17 mouse cellular contexts compared by ENCODE assay signal in genomic region chr1:162931310-162931875, GRCm38 (mm10). TPM values are rescaled to one million over a fixed set of nuclear protein-coding genes. Genes with fewer than 3 reads are reported as not detected.
DNase-seq lines count a peak whose midpoint lies in the region; ATAC-seq and TF ChIP-seq lines count a peak whose summit lies in the region.
"Had no signal": no experiment of that assay in that cellular context is flagged by ENCODE, and none has a peak within 500 bp of the region (broad histone marks: within the 10 kb centered on the region; RNA-seq: fewer than 3 reads in every experiment).

No protein-coding gene starts in this region.

- no peak overlapping the region for H3K4me3 ChIP-seq in heart, embryonic 10.5 days
- H3K4me3 ChIP-seq in left cerebral cortex, adult 2 months: no peak overlapping the region
- no peak overlapping the region for H3K4me3 ChIP-seq in heart, postnatal 0 days (ENCODE audit: low read depth, low read length)
- H3K4me3 ChIP-seq in small intestine, adult 2 months (ENCODE audit: low read depth, low read length): no peak overlapping the region
- H3K4me3 ChIP-seq in limb, embryonic 10.5 days: no peak overlapping the region
- H3K4me3 ChIP-seq: hindbrain, embryonic 12.5 days; limb, embryonic 12.5 days; neural tube, embryonic 13.5 days had no signal

- ATAC-seq in heart, postnatal 0 days (ENCODE audit: insufficient read depth, low read depth): 0 out of 2 replicates have a peak, but pooled peaks have one; percentile 17
- ATAC-seq: intestine, embryonic 16.5 days had no signal

- no peak for TF ChIP-seq POLR2A in small intestine, adult 2 months (IDR thresholded peaks at IDR 0.05; ENCODE audit: low read depth, low read length)

- no peak overlapping the region for H3K4me2 ChIP-seq in heart, postnatal 0 days (ENCODE audit: low read depth, low read length)
- H3K4me2 ChIP-seq: hindbrain, embryonic 12.5 days; limb, embryonic 12.5 days; neural tube, embryonic 13.5 days had no signal

- no peak overlapping the region for H3K27ac ChIP-seq in heart, embryonic 10.5 days
- H3K27ac ChIP-seq in left cerebral cortex, adult 2 months: peak overlapping the region; percentile 55
- peak overlapping the region; percentile 46; the same call in 1 of the 2 replicates for H3K27ac ChIP-seq in heart, postnatal 0 days (ENCODE audit: low read depth)
- peak overlapping the region; percentile 30 for H3K27ac ChIP-seq in small intestine, adult 2 months (ENCODE audit: insufficient read depth, low read depth, low read length)
- no peak overlapping the region for H3K27ac ChIP-seq in limb, embryonic 10.5 days
- H3K27ac ChIP-seq: hindbrain, embryonic 12.5 days; limb, embryonic 12.5 days; neural tube, embryonic 13.5 days had no signal

- intact Hi-C loops in left cerebral cortex, adult 2 months (cut with DNase I): no loop called here

- no peaks in the 10 kb centered on the region for H3K27me3 ChIP-seq in heart, embryonic 10.5 days (ENCODE audit: insufficient read depth, poor library complexity, severe bottlenecking)
- no peaks in the 10 kb centered on the region for H3K27me3 ChIP-seq in heart, postnatal 0 days (ENCODE audit: control insufficient read depth, insufficient read depth, low read length)
- H3K27me3 ChIP-seq in small intestine, adult 2 months (ENCODE audit: control insufficient read depth, insufficient read depth, low read length): no peaks in the 10 kb centered on the region
- H3K27me3 ChIP-seq in limb, embryonic 10.5 days (ENCODE audit: low read depth, poor library complexity, severe bottlenecking): no peaks in the 10 kb centered on the region
- H3K27me3 ChIP-seq: hindbrain, embryonic 12.5 days; limb, embryonic 12.5 days; neural tube, embryonic 13.5 days had no signal

- WGBS in heart, embryonic 10.5 days: 75% methylated on average over 4 of the region's 4 CpGs
- 56% methylated on average over 4 of the region's 4 CpGs for WGBS in heart, postnatal 0 days
- WGBS in small intestine, adult 2 months: 65% methylated on average over 4 of the region's 4 CpGs
- WGBS in limb, embryonic 10.5 days: 85% methylated on average over 4 of the region's 4 CpGs

- no peaks in the 10 kb centered on the region for H3K36me3 ChIP-seq in heart, embryonic 10.5 days
- no peaks in the 10 kb centered on the region for H3K36me3 ChIP-seq in heart, postnatal 0 days (replicated peaks; ENCODE audit: control insufficient read depth, insufficient read depth, low read length)
- H3K36me3 ChIP-seq in small intestine, adult 2 months (ENCODE audit: control insufficient read depth, insufficient read depth, low read length): no peaks in the 10 kb centered on the region
- H3K36me3 ChIP-seq in limb, embryonic 10.5 days: no peaks in the 10 kb centered on the region
- H3K36me3 ChIP-seq: G1E; hindbrain, embryonic 12.5 days; limb, embryonic 12.5 days; neural tube, embryonic 13.5 days had no signal

- TF ChIP-seq CTCF in left cerebral cortex, adult 2 months (IDR thresholded peaks at IDR 0.05): no peak
- TF ChIP-seq CTCF in heart, postnatal 0 days (IDR thresholded peaks at IDR 0.05; ENCODE audit: low read depth): no peak
- no peak for TF ChIP-seq CTCF in small intestine, adult 2 months (IDR thresholded peaks at IDR 0.05; ENCODE audit: extremely low read depth, insufficient read length, insufficient replicate concordance, low read depth, low read length)

- peak; percentile 98 for DNase-seq in heart, adult 11 months
- DNase-seq in heart, embryonic 10.5 days (ENCODE audit: low spot score): no peak
- DNase-seq in left cerebral cortex, adult 2 months (ENCODE audit: extremely low spot score in 1 of 2, low spot score in 2 of 2): no peak
- DNase-seq in left cerebral cortex, adult 11 months (ENCODE audit: low spot score): no peak
- DNase-seq in heart, postnatal 0 days (ENCODE audit: low spot score): peak; percentile 57
- no peak for DNase-seq in limb, embryonic 10.5 days (ENCODE audit: low spot score)
- DNase-seq: cerebellum, adult 8-10 months had no signal

- H3K4me1 ChIP-seq in heart, embryonic 10.5 days: no peaks in the 10 kb centered on the region
- H3K4me1 ChIP-seq in heart, postnatal 0 days (ENCODE audit: control insufficient read depth, insufficient read depth): no peaks in the 10 kb centered on the region
- H3K4me1 ChIP-seq in small intestine, adult 2 months (ENCODE audit: control insufficient read depth, insufficient read depth, insufficient read length, low read length): no peaks in the 10 kb centered on the region
- H3K4me1 ChIP-seq in limb, embryonic 10.5 days: no peaks in the 10 kb centered on the region
- H3K4me1 ChIP-seq: hindbrain, embryonic 12.5 days; limb, embryonic 12.5 days; neural tube, embryonic 13.5 days had no signal

- no peak for TF ChIP-seq EP300 in heart, postnatal 0 days (IDR thresholded peaks at IDR 0.05; ENCODE audit: low read depth)

- H3K9me3 ChIP-seq in heart, embryonic 10.5 days: no peaks in the 10 kb centered on the region
- H3K9me3 ChIP-seq in heart, postnatal 0 days (replicated peaks; ENCODE audit: control insufficient read depth, low read length): no peaks in the 10 kb centered on the region
- H3K9me3 ChIP-seq in limb, embryonic 10.5 days (replicated peaks): no peaks in the 10 kb centered on the region
- H3K9me3 ChIP-seq: G1E; hindbrain, embryonic 12.5 days; limb, embryonic 12.5 days; neural tube, embryonic 13.5 days had no signal

- no peak overlapping the region for H3K9ac ChIP-seq in heart, postnatal 0 days (replicated peaks; ENCODE audit: low read depth, low read length)
- H3K9ac ChIP-seq: hindbrain, embryonic 12.5 days; limb, embryonic 12.5 days; neural tube, embryonic 13.5 days had no signal

RNA-seq across cellular contexts. Expression of gene Fmo6, which starts 5.9 kb away (rescaled TPM):
- polyA plus RNA-seq in heart, embryonic 10.5 days (2016; fragmentation: Nextera tagmentation; extraction: Ambion mirVana): not detected in 2 replicates
- not detected for total RNA-seq in left cerebral cortex, adult 2 months (2021)
- total RNA-seq in heart, postnatal 0 days (2014; rRNA removed; ENCODE audit: low replicate concordance): not detected in 2 replicates
- not detected in 2 replicates for polyA plus RNA-seq in heart, postnatal 0 days (2015; fragmentation: Nextera tagmentation; extraction: Ambion mirVana)
- polyA plus RNA-seq in small intestine, adult 2 months (2012; rRNA removed): not detected in 2 replicates
- polyA plus RNA-seq in limb, embryonic 10.5 days (2016; fragmentation: Nextera tagmentation; extraction: Ambion mirVana): not detected in 2 replicates
- total RNA-seq: layer of hippocampus, postnatal 14 days; megakaryocyte progenitor cell, adult 5-6 weeks had no signal
- polyA plus RNA-seq: C2C12; G1E; hindbrain, embryonic 12.5 days; intestine, embryonic 16.5 days; midbrain, postnatal 0 days; neural tube, embryonic 13.5 days had no signal

RNA-seq across cellular contexts. Expression of gene Fmo2, which starts 32.9 kb away (rescaled TPM):
- 0.10 TPM in 1 of 2 replicates, not detected in the other for polyA plus RNA-seq in heart, embryonic 10.5 days (2016; fragmentation: Nextera tagmentation; extraction: Ambion mirVana)
- total RNA-seq in left cerebral cortex, adult 2 months (2021): 1 to 10 TPM; 2.3 to 2.6 TPM
- total RNA-seq in heart, postnatal 0 days (2014; rRNA removed; ENCODE audit: low replicate concordance): 2.5 and 4.5 TPM in 2 replicates
- 4.9 and 7.3 TPM in 2 replicates for polyA plus RNA-seq in heart, postnatal 0 days (2015; fragmentation: Nextera tagmentation; extraction: Ambion mirVana)
- polyA plus RNA-seq in small intestine, adult 2 months (2012; rRNA removed): 0.61 and 1.7 TPM in 2 replicates
- 0.08 TPM in 1 of 2 replicates, not detected in the other for polyA plus RNA-seq in limb, embryonic 10.5 days (2016; fragmentation: Nextera tagmentation; extraction: Ambion mirVana)
- total RNA-seq: megakaryocyte progenitor cell, adult 5-6 weeks had no signal
- polyA plus RNA-seq: C2C12; hindbrain, embryonic 12.5 days had no signal

RNA-seq across cellular contexts. Expression of gene Fmo3, which starts 52.9 kb away (rescaled TPM):
- polyA plus RNA-seq in heart, embryonic 10.5 days (2016; fragmentation: Nextera tagmentation; extraction: Ambion mirVana): not detected in 2 replicates
- not detected for total RNA-seq in left cerebral cortex, adult 2 months (2021)
- not detected in 2 replicates for total RNA-seq in heart, postnatal 0 days (2014; rRNA removed; ENCODE audit: low replicate concordance)
- not detected in 2 replicates for polyA plus RNA-seq in heart, postnatal 0 days (2015; fragmentation: Nextera tagmentation; extraction: Ambion mirVana)
- polyA plus RNA-seq in small intestine, adult 2 months (2012; rRNA removed): not detected in 2 replicates
- polyA plus RNA-seq in limb, embryonic 10.5 days (2016; fragmentation: Nextera tagmentation; extraction: Ambion mirVana): not detected in 2 replicates
- total RNA-seq: G1E; layer of hippocampus, postnatal 14 days; megakaryocyte progenitor cell, adult 5-6 weeks; midbrain, postnatal 0 days had no signal
- polyA plus RNA-seq: C2C12; G1E; hindbrain, embryonic 12.5 days; intestine, embryonic 16.5 days; limb, embryonic 12.5 days; midbrain, postnatal 0 days; neural tube, embryonic 13.5 days had no signal

Comparison
In these comparisons a context has a peak if more than half of its experiments do, and no peak if none do; other contexts are left out.
1. DNase-seq: peak in heart, adult 11 months (single experiment) and heart, postnatal 0 days (single experiment); none in heart, embryonic 10.5 days (single experiment), left cerebral cortex, adult 2 months (0 of 2), left cerebral cortex, adult 11 months (single experiment) and limb, embryonic 10.5 days (single experiment).
2. H3K27ac ChIP-seq: peak in left cerebral cortex, adult 2 months (single experiment), heart, postnatal 0 days (single experiment) and small intestine, adult 2 months (single experiment); none in heart, embryonic 10.5 days (single experiment) and limb, embryonic 10.5 days (single experiment).